Mouse (Mus musculus) layer of hippocampus, postnatal 25 days (tissue): ENCODE results near the gene Lgals9. TPM values are rescaled to one million over a fixed set of nuclear protein-coding genes. Genes with fewer than 3 reads are reported as not detected.

Experiments
- DNase-seq, 2 experiments: peaks; one replicate each; pipeline ENCODE4 v3.0.0; 2022; ENCODE audit warnings: mixed read lengths in 2 of 2, low spot score in 1 of 2; ENCODE audit errors: extremely low spot score in 1 of 2
- total RNA-seq, 2 experiments: library from RNA; stranded (reverse); gene quantifications; 2 replicates each; pipeline ENCODE4 v1.2.3; 2021

Gene Lgals9
- 1 to 10 TPM; 4.3 to 5.5 TPM for total RNA-seq

DNA sequence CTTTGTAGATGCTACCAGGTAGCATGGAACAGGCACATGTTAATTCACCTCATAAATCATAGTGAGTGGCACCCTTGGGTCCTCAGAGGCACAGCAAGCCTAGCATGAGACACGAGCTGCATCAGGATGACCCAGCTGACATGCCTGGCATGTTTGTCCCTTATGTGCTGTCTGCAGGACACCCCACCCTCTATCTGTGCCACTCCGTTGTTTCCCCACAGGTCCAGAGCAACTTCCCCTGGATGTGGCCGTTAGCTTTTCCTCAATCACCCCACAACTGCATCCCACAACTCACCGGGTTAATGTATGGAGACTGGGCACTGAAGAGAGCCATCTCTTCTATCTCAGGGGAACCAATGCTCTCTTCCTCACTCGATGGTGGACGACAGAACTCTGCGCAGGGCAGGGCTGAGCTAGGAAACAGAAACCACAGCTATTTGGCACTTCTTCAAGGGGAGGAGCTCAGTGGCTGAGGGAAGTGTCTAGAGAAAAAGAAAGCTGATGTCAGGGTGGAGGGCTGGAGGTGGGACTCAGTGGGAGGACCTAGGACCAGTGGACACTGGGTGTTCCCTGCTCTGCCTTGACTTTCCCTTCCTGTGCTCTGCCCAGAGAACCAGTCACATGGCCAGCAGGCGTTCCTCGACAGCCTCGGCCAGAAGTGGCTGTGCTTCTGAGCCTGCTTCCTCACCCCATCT is at the start of gene Lgals9:
Gene Lgals9, minus strand, starts transcription at position 464 of the 695 bp plus-strand sequence.
- no peak for DNase-seq

- DNase-seq, result no peak
Measured at GRCm38 (mm10) chr11:79033636-79034035, 48.9 kb upstream of the Lgals9 start.

DNA sequence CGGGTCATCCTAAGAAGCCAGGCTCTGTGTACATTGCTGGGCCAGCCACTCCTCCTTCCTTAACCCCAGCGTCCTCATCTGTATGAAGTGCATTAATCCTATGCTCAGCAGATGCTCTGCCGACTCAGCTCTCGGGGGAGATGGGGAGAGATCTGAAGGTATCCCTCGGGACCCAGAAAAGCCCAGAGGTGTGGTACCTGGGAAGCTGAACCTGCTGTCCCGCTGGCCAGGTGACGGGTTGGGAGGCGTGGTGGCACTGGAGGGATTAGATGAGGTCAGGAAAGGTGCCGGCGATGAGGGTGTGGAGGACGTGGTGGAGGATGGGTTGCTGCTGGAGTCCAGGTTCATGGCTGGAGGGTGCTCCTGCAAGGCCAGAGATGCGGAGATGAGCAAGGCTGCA is 48.3 kb upstream of the Lgals9 start:
- no peak for DNase-seq

GRCm38 (mm10) chr11:79031452-79031746 is 46.7 kb upstream of the Lgals9 start:
- DNase-seq, result no peak

DNA sequence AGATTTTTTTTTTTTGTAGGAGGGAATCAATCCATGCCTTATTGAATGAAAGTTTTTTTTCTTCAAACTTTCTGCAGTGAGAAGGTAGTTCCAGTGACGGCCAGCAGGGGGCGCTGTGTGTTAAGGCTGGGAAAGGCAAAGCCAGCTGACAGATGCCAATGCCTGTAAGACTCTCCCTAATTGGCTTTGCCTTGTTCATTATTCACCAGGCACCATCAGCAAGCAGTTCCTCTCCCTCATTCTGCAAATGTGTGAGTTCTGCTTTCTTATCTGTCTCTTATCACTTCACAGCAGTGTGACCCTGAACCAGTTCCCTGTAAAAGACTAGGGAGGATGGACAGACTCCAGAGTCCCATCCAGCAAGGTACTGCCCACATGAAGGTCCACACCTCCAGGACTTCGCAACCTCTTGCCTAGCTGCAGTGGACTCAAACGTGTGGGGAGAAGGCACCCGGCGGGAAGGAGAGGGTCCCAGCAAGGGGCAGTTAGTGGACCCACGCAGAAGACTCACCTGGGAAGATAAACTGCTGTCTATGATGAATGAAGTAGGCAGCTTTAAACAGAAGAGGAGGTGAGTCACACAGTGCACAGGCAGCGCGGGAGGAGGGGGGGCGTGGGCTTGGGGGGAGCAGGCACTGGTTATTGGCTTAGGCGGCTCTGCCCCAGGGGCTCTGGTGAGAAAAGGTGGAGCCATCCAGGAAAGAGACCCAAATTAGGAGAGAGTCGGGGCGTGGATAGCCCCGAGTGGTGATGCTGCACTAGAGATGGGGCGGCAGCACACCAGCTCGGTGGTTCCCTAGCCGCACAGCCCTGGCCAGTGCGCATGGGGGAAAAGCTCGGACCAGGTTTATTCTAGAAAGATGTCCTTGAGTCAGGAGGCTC is 46.1 kb upstream of the Lgals9 start:
- peak; percentile 90 to 99 for DNase-seq

- no peak for DNase-seq
Measured at GRCm38 (mm10) chr11:79023751-79024150, 39.0 kb upstream of the Lgals9 start.

DNA sequence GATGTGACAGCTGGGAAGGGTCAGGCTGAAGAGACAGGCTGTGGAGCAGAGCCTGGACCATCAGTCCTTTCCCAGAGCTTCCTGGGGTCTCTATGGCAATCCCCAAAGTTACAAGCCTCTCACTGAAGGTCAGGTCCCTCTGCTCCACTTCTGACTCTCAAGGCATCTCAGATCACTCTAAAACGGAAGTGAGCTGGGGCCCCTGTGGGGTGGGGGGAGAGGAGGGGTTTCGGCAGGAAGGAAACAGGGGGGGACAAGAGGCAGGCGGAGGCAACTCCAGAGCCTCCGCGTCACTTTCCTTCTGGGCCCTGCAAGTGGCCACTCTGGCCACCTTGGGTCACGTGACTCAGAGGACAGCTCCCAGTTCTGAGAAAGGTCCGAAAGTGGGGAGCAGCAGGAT is 38.6 kb upstream of the Lgals9 start:
- DNase-seq, result no peak

DNA sequence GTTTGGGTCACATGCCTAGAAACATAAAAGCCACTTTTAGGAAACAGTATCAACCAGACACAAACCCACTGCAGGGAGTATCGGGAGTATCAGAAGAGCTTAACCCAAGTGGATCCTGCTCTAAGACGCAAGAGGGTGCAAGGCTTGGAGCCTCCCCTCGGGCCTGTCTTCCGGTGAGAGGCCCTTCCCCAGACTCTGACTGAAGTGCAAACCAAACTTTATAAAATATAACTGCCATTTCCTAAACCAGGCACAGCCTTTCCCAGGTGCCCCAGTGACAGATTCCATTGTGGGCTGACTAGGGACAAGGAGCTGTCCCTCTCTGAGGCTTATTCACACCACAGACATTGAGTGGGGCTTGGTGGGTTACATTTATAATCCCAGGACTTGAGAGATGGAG is 38.1 kb upstream of the Lgals9 start:
- DNase-seq, result no peak

GRCm38 (mm10) chr11:79020535-79021045 is 35.8 kb upstream of the Lgals9 start:
- no peak for DNase-seq

- peak in 1 of 2 experiments; percentile 66 for DNase-seq
Measured at GRCm38 (mm10) chr11:79019839-79020534, 35.2 kb upstream of the Lgals9 start.

GRCm38 (mm10) chr11:79018954-79019704 is 34.4 kb upstream of the Lgals9 start:
- peak; percentile 63 to 89 for DNase-seq

DNA sequence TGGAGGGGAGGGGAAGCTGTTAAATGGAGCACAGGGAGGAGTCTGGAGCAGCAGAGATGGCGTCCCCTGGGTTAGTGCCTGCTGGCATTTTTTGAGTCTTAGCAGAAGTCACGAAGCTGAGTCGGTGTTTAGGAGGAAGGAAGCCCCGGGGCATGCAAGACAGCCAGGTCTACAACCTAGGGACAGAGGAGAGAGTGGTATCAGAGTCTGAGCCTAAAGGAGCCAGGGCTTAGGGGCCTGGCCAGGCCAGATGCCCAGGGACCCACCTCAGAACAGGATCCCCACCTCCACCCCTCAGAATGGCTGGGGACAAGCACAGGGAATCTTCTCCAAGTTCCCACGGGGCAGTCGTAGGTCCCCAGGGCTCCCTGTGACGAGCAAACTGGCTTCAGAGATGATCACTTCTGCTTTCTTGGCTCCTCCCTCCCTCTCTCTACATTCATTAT is 32.4 kb upstream of the Lgals9 start:
- DNase-seq, result no peak

- DNase-seq, result no peak
Measured at GRCm38 (mm10) chr11:79016236-79016635, 31.5 kb upstream of the Lgals9 start.

DNA sequence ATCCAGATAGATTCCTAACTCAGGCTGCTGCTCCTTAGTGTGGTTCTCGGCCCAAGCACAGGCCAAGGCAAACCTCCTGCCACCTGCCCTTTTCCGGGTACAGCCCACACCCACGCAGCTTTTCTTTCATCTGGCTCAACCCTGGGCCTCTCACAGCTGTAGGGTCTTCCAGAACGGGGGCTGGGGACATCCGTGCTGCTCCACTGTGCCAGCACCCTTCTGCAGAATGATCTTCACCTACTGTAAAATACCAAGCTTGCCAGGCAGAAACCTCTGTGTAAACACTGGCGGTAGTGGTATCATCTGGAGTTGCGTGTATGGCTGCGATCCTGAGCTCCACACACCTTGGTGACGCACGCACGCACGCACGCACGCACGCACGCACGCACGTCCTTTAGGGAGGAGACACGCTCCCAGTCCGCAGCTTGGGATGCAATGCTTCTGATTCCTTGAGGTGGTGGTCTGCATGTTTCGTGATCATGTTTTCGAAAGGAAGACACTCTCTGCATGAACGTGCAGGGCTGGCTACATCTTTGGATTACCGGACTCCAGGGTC is 31.0 kb upstream of the Lgals9 start:
- no peak for DNase-seq

GRCm38 (mm10) chr11:79014602-79015325 is 30.0 kb upstream of the Lgals9 start:
- DNase-seq, result no peak

DNA sequence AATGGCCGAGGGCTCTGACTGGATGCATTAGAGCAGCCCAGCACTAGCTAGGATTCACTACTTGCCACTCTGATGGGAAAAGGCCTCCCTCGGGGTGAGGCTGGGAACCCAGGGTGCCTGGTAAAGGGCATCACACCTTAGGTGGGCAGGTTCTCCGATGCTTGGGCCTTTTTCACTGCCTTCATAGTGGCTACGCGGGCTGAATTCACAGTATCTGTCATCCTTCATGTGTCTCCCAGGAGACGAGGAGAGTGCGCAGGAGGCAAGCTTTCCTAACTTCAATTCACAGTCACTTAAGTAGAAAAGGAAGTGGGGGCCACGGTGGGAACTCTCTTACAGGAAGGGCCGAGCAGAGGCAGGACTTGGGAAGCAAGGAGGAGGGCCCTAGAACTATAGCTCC is 29.1 kb upstream of the Lgals9 start:
- DNase-seq, result no peak

- no peak for DNase-seq
Measured at GRCm38 (mm10) chr11:79013056-79013455, 28.3 kb upstream of the Lgals9 start.

- no peak for DNase-seq
Measured at GRCm38 (mm10) chr11:79012529-79012928, 27.8 kb upstream of the Lgals9 start.

DNA sequence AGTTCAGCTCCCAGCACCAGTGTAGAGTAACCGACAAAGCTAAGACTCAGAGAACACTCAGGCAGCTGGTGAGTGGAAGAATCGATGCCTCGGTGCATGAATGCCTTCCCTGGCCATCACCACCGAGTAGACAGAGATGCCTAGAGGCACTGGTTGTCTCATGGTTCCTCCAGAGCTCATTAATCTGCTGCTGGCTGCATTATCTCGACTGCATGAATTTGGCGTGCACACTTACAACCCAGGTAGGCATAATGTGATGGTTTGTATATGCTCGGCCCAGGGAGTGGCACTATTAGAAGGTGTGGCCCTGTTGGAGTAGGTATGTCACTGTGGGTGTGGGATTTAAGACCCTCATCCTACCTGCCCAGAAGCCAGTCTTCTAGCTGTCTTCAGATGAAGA is 24.1 kb upstream of the Lgals9 start:
- no peak for DNase-seq
